10 mouse cellular contexts compared by ENCODE assay signal in the genomic region with DNA sequence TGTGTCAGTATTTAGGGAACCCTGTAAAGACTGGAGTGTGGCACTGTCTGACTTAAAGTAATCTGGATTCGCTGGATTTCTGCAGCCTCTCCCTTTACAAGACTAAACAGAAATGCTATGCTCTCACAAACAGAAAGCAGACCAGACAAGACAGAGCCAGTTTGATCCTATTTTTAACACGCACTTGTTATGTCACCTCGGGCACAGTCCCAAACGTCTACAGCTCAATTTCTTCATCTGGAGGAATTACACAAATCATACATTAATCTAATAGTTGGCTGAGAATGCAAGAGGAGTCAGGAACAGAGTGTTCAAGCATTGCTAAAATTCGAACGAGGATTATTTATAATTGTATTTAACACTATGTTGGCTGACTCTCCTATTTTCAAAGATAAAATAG.
DNase-seq lines count a peak whose midpoint lies in the region; TF ChIP-seq lines count a peak whose summit lies in the region.
"Had no signal": no experiment of that assay in that cellular context is flagged by ENCODE, and none has a peak within 500 bp of the region (broad histone marks: within the 10 kb centered on the region; RNA-seq: fewer than 3 reads in every experiment).

No protein-coding gene starts in this region.

- no peak overlapping the region for H3K4me3 ChIP-seq in lung, adult 2 months (replicated peaks; ENCODE audit: extremely low read depth, low read depth, low read length)

- no peak for TF ChIP-seq POLR2A in lung, adult 2 months (IDR thresholded peaks at IDR 0.05; ENCODE audit: borderline replicate concordance, extremely low read depth, low read depth, low read length)

- no peak for TF ChIP-seq CTCF in lung, adult 2 months (IDR thresholded peaks at IDR 0.05; ENCODE audit: insufficient read depth, low read length)

- H3K4me1 ChIP-seq in lung, adult 2 months (ENCODE audit: control insufficient read depth, insufficient read depth, low read length) = 0 out of 2 replicates have a peak, but pooled peaks cover 3% of the 10 kb centered on the region

- peak; percentile 47 for DNase-seq in adrenal gland, adult 2 months
- DNase-seq in adrenal gland, postnatal 4 days (ENCODE audit: low spot score in 2 of 2) = no peak
- DNase-seq in retina, postnatal 1 day = peak; percentile 7
- DNase-seq in retina, embryonic 14.5 days (ENCODE audit: low spot score) = no peak
- DNase-seq in lung, adult 2 months = peak; percentile 15
- DNase-seq in testis, postnatal 14 days (ENCODE audit: low spot score) = peak; percentile 29
- no peak for DNase-seq in kidney, postnatal 25 days
- DNase-seq in cerebellum, adult 11 months = no peak
- DNase-seq: right cerebral cortex, postnatal 4 days; thymus, postnatal 36 days had no signal

- WGBS in lung, adult 2 months = 34% methylated on average over 6 of the region's 6 CpGs

Comparison
In these comparisons a context has a peak if more than half of its experiments do, and no peak if none do; other contexts are left out.
1. DNase-seq: peak in adrenal gland, adult 2 months (single experiment), retina, postnatal 1 day (single experiment), lung, adult 2 months (single experiment) and testis, postnatal 14 days (single experiment); none in adrenal gland, postnatal 4 days (0 of 2), retina, embryonic 14.5 days (single experiment), kidney, postnatal 25 days (0 of 2) and cerebellum, adult 11 months (single experiment).